Mouse (Mus musculus) thymus, adult 2 months (tissue): ENCODE results near the gene Nelfb. TPM values are rescaled to one million over a fixed set of nuclear protein-coding genes. Genes with fewer than 3 reads are reported as not detected.
A peak's percentile ranks its signal among the peaks of the same experiment; 100 is the strongest.
"Not testable (repeated sequence)": the region's sequence is repeated elsewhere in the genome, so short reads cannot be mapped to it uniquely, and the experiment has no call there.

Experiments
- DNase-seq: peaks from one replicate; pipeline ENCODE4 v3.0.0; 2021
- H3K27ac ChIP-seq: fragments of 200-500 bp; 2 replicates; pipeline ENCODE4 v1.5.1; 2012; ENCODE audit warnings: low read length, control low read depth; ENCODE audit not compliant: control insufficient read depth, insufficient read depth
- H3K27me3 ChIP-seq: fragments of 200-500 bp; 2 replicates; pipeline ENCODE4 v1.6.1; 2012; ENCODE audit warnings: mild to moderate bottlenecking, low read length, moderate library complexity, mixed read lengths; ENCODE audit not compliant: control insufficient read depth, insufficient read depth
- H3K36me3 ChIP-seq: fragments of 200-500 bp; 2 replicates; pipeline ENCODE4 v1.6.1; 2012; ENCODE audit warnings: mild to moderate bottlenecking, low read length, moderate library complexity; ENCODE audit not compliant: control insufficient read depth, insufficient read depth
- H3K4me1 ChIP-seq: fragments of 200-500 bp; replicated peaks from 2 replicates; pipeline ENCODE4 v1.6.1; 2012; ENCODE audit warnings: low read length; ENCODE audit not compliant: control insufficient read depth, insufficient read depth
- H3K4me3 ChIP-seq: fragments of 200-500 bp; 2 replicates; pipeline ENCODE4 v1.5.1; 2012; ENCODE audit warnings: mild to moderate bottlenecking, low read length, control low read depth, moderate library complexity; ENCODE audit not compliant: control insufficient read depth, insufficient read depth
- CTCF ChIP-seq: fragments of 200-500 bp; IDR thresholded peaks from 2 replicates; pipeline ENCODE4 v1.5.1; 2012; ENCODE audit warnings: mild to moderate bottlenecking, control low read depth, low read length, moderate library complexity, borderline replicate concordance; ENCODE audit not compliant: control insufficient read depth, poor library complexity, insufficient read depth; ENCODE audit errors: extremely low read depth
- POLR2A ChIP-seq: fragments of 200-500 bp; IDR thresholded peaks from 2 replicates; pipeline ENCODE4 v1.6.1; 2012; ENCODE audit warnings: mild to moderate bottlenecking, low read length, control low read depth, moderate library complexity; ENCODE audit not compliant: control insufficient read depth, poor library complexity, insufficient read depth; ENCODE audit errors: extremely low read depth
- WGBS: fragments of 180-500 bp; shearing (Covaris S2); methylation state at CpG from one replicate; pipeline ENCODE4 v1.1.7; 2018; 5-methylcytosine and 5-hydroxymethylcytosine counted together
- polyA plus RNA-seq: library from polyadenylated mRNA; depleted of rRNA; stranded (reverse); fragments of >200 nt; gene quantifications from 2 replicates; pipeline ENCODE4 v1.2.3, GENCODE M21; 2012; rRNA removed

Nelfb gene
- polyA plus RNA-seq, result 105 and 115 TPM in 2 replicates

GRCm38 (mm10) chr2:25211121-25211670 lies at the start of gene Nelfb:
Gene Nelfb, minus strand, starts transcription at chr2:25211489.
- peak within 1 kb of the TSS; percentile 89 for H3K4me3 ChIP-seq
- no peaks in the 10 kb centered on the region for H3K27me3 ChIP-seq
- no peak within 1 kb of the TSS for H3K27ac ChIP-seq
- H3K36me3 ChIP-seq, result no peaks in the 10 kb centered on the region; the same call in 1 of the 2 replicates
- under 1% methylated on average over 44 of the region's 44 CpGs for WGBS
- peak; percentile 90 for DNase-seq
- TF ChIP-seq POLR2A, result peak; percentile 66; the same call in 1 of the 2 replicates
- TF ChIP-seq CTCF, result no peak
- peaks cover 11% of the 10 kb centered on the region for H3K4me1 ChIP-seq

GRCm38 (mm10) chr2:25258887-25259286 lies 47.6 kb upstream of the Nelfb start:
- no peak overlapping the region for H3K27ac ChIP-seq
- H3K4me3 ChIP-seq, result no peak overlapping the region
- no peak for DNase-seq
- TF ChIP-seq CTCF (no peak), POLR2A (no peak)
- 88% methylated on average over 2 of the region's 2 CpGs for WGBS
- peaks cover 15% of the 10 kb centered on the region for H3K4me1 ChIP-seq
- H3K36me3 ChIP-seq, result no peaks in the 10 kb centered on the region
- H3K27me3 ChIP-seq, result no peaks in the 10 kb centered on the region

DNA sequence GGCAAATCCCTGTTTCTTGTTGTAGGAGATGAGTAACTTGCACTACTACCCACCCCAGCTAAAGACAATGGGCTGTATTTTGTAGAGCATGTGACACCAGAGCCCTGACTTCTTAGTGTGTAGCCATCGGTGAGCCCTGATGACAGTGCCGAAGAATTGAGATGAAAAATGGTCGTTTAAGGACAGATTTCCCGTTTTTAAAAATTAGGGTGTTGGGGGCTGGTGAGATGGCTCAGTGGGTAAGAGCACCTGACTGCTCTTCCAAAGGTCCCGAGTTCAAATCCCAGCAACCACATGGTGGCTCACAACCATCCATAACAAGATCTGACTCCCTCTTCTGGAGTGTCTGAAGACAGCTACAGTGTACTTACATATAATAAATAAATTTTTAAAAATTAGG lies 46.0 kb upstream of the Nelfb start:
- H3K27me3 ChIP-seq, H3K36me3 ChIP-seq, H3K4me3 ChIP-seq, DNase-seq, H3K27ac ChIP-seq, H3K4me1 ChIP-seq: not testable (repeated sequence)
- WGBS, result 86% methylated on average over 5 of the region's 5 CpGs

DNA sequence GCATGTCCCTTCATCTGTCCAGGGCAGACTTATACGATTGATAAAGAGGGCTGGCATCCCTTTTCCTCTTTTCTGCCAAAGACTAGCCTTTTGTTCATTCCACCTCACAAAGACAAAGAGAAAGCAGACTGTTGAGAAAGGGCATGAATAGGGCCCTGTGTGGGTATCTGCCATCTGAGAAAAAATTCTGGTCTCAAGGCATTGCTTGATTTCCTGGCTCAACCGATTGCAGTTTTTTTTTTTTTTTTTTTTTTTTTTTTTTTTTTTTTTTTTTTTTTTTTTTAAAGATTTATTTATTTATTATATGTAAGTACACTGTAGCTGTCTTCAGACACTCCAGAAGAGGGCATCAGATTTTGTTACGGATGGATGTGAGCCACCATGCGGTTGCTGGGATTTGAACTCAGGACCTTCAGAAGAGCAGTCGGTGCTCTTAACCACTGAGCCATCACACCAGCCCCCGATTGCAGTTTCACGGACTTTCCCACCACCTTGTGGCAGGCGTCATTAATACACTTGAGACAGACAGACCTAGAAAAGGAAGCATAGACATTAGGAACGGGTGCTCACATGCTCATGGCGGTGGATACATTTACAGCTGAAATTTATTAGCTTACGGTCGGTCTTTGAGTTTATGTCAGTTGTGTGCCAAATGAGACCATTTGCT lies 45.3 kb upstream of the Nelfb start:
- DNase-seq, result peak; percentile 70
- not testable (repeated sequence) for H3K27me3 ChIP-seq, H3K4me1 ChIP-seq, H3K27ac ChIP-seq, H3K4me3 ChIP-seq, H3K36me3 ChIP-seq
- WGBS, result 32% methylated on average over 12 of the region's 12 CpGs

DNA sequence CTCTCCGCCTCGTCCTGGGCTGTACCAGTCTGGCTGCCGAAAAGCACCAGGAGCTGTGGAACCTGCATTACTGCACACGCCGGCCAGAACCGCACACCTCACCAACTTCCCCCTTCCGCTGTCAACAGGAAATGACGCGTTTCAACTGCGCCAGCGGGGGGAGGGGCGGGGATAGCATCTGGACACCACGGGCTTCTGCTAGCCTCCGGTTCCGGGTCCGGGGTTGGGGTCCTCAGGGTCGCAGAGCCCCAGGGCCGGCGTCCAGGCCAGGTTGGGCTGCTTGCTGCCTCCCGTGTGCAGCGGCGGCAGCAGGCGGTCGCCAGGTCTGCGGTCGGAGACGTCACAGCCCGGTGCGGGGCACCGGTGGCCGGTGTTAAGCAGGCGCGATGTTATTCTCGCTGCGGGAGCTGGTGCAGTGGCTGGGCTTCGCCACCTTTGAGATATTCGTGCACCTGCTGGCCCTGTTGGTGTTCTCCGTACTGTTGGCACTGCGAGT lies 44.0 kb upstream of the Nelfb start, which contains the start of gene Tmem203:
TSS of gene Tmem203 (plus strand) at position 156 of the 496 bp plus-strand sequence.
- Histone ChIP-seq H3K4me1 (peaks cover 6% of the 10 kb centered on the region), H3K27me3 (no peaks in the 10 kb centered on the region), H3K4me3 (peak within 1 kb of the TSS; percentile 82), H3K27ac (peak within 1 kb of the TSS; percentile 73), H3K36me3 (0 out of 2 replicates have a peak, but pooled peaks cover 3% of the 10 kb centered on the region)
- WGBS, result under 1% methylated on average over 39 of the region's 39 CpGs
- DNase-seq, result peak; percentile 86
- TF ChIP-seq CTCF, result 0 out of 2 replicates have a peak, but pooled peaks have one; percentile 27
- peak; percentile 77 for TF ChIP-seq POLR2A

GRCm38 (mm10) chr2:25252331-25252730 lies 41.0 kb upstream of the Nelfb start:
- Histone ChIP-seq H3K4me1 (peaks cover 6% of the 10 kb centered on the region), H3K4me3 (no peak overlapping the region), H3K36me3 (peaks cover 18% of the 10 kb centered on the region), H3K27ac (no peak overlapping the region), H3K27me3 (no peaks in the 10 kb centered on the region)
- WGBS, result 92% methylated on average over 1 of the region's 1 CpGs
- TF ChIP-seq CTCF (no peak), POLR2A (no peak)
- DNase-seq, result peak; percentile 30
